Mouse (Mus musculus): ENCODE measurements around the gene AA792892.
"Not testable (repeated sequence)": the region's sequence is repeated elsewhere in the genome, so short reads cannot be mapped to it uniquely, and the experiment has no call there.

The AA792892 gene

DNA sequence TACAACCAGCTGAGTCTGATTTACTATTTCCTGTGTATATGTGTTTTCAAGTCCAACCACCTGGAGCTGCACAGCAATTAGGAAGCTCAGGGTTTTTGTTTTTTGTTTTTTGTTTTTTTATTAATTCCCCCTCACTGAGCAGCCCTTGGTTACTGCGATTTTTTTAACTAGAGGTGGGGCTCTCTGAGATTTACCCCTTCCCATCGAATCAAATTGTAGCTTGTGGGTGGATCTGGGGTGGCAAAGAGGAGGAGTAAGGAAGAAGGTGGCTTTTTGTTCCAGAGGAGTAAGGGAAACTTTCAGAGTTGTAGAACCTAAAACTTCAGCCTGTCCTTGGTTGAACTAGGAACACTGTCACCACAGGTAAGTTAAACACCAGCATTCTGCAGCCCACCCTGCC is at the start of gene AA792892:
AA792892 (plus strand) TSS at position 301 of the 400 bp plus-strand sequence.
- not testable (repeated sequence) for DNase-seq (ENCODE audit: low spot score)

DNA sequence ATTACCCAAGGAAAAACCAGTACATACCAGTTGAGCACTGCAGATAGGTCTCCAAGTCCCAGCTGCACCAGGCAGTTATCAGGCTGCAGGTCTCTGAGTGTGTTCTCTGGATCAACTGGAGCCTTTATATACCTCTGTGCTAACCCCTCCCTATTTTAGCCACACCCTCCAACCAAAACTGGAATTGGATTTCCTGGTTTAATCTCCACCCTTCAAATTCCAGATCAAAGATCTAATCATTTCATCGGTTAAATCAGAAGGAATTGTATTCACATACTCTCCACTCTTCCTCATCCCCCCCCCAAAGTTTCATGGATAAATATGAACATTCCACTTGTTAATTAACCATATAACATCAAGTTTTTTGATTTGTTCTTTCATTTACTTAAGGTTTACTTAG is 32.9 kb upstream of the AA792892 start, which contains the start of gene A430089I19Rik:
A430089I19Rik (minus strand) TSS at position 101 of the 400 bp plus-strand sequence.
- DNase-seq (ENCODE audit: low spot score), result not testable (repeated sequence)

GRCm38 (mm10) chr5:94314135-94314534 is 25.4 kb upstream of the AA792892 start, which contains the start of gene Gm6502:
Gene Gm6502 (plus strand): TSS chr5:94314435.
- not testable (repeated sequence) for DNase-seq (ENCODE audit: low spot score)

Measured in urinary bladder, postnatal 25 days (tissue).